Mouse (Mus musculus) small intestine, adult 2 months (tissue): ENCODE measurements around the gene Zfp704.

Source experiments
- CTCF ChIP-seq: fragments of 200-500 bp; IDR thresholded peaks from 2 replicates; pipeline ENCODE4 v1.5.1; 2012; ENCODE audit warnings: low read depth, mild to moderate bottlenecking, control low read depth, inconsistent platforms, low read length, moderate library complexity, mixed read lengths; ENCODE audit not compliant: insufficient replicate concordance, insufficient read length; ENCODE audit errors: extremely low read depth
- POLR2A ChIP-seq: fragments of 200-500 bp; IDR thresholded peaks from 2 replicates; pipeline ENCODE4 v1.6.1; 2012; ENCODE audit warnings: low read depth, mild to moderate bottlenecking, control low read depth, inconsistent platforms, low read length, moderate library complexity

GRCm38 (mm10) chr3:9400886-9401221 lies 209.0 kb downstream of the Zfp704 start:
- TF ChIP-seq CTCF (no peak), POLR2A (no peak)
